Mouse (Mus musculus) hindbrain, postnatal 0 days (tissue): ENCODE measurements around the gene Foxp1. TPM values are rescaled to one million over a fixed set of nuclear protein-coding genes. Genes with fewer than 3 reads are reported as not detected.

Experiments
- ATAC-seq: fragments of 200-750 bp; cut with Nextera tagmentation; 2 replicates; pipeline ENCODE4 v1.8.0; 2017; ENCODE audit warnings: mild to moderate bottlenecking, moderate TSS enrichment, moderate library complexity
- DNase-seq: peaks from one replicate; pipeline ENCODE4 v3.0.0-alpha.2; 2015; ENCODE audit warnings: low spot score
- H3K27ac ChIP-seq: fragments of 300-500 bp; sonication (generic); 2 replicates; pipeline ENCODE4 v1.5.1; 2014; ENCODE audit warnings: mild to moderate bottlenecking
- H3K27me3 ChIP-seq: fragments of 300-500 bp; sonication (generic); 2 replicates; pipeline ENCODE4 v1.6.1; 2014; ENCODE audit warnings: low read length, mixed read lengths; ENCODE audit not compliant: insufficient read depth
- H3K36me3 ChIP-seq: fragments of 300-500 bp; sonication (generic); 2 replicates; pipeline ENCODE4 v1.6.1; 2014; ENCODE audit warnings: low read length, mixed read lengths; ENCODE audit not compliant: insufficient read depth
- H3K4me1 ChIP-seq: fragments of 300-500 bp; sonication (generic); 2 replicates; pipeline ENCODE4 v1.6.1; 2014; ENCODE audit warnings: antibody characterized with exemption, low read length, mixed read lengths; ENCODE audit not compliant: insufficient read depth
- H3K4me2 ChIP-seq: fragments of 300-500 bp; sonication (generic); 2 replicates; pipeline ENCODE4 v1.6.1; 2014; ENCODE audit warnings: low read depth, mild to moderate bottlenecking, low read length, moderate library complexity, mixed read lengths
- H3K4me3 ChIP-seq: fragments of 300-500 bp; sonication (generic); 2 replicates; pipeline ENCODE4 v1.5.1; 2014; ENCODE audit warnings: low read length
- H3K9ac ChIP-seq: fragments of 300-500 bp; sonication (generic); replicated peaks from 2 replicates; pipeline ENCODE4 v1.6.1; 2014; ENCODE audit warnings: mild to moderate bottlenecking, low read length, moderate library complexity, mixed read lengths
- H3K9me3 ChIP-seq: fragments of 300-500 bp; sonication (generic); 2 replicates; pipeline ENCODE4 v1.6.1; 2016; ENCODE audit warnings: low read length, mixed read lengths
- CTCF ChIP-seq: IDR thresholded peaks from 2 replicates; pipeline ENCODE4 v1.5.1; 2016; ENCODE audit warnings: antibody characterized with exemption, control low read depth, low read depth
- WGBS: fragments of 180-500 bp; shearing (Covaris S2); extraction: QIAGEN DNeasy Blood & Tissue Kit; methylation state at CpG from one replicate; pipeline ENCODE4 v1.1.7; 2014; 5-methylcytosine and 5-hydroxymethylcytosine counted together
- polyA plus RNA-seq: library from polyadenylated mRNA; unstranded; fragments of >200 nt; fragmentation: Nextera tagmentation; extraction: Ambion mirVana; gene quantifications from 2 replicates; pipeline ENCODE4 v1.2.1, GENCODE M21; 2015
- total RNA-seq: library from RNA; depleted of rRNA; stranded (reverse); fragments of >200 nt; gene quantifications from 2 replicates; pipeline ENCODE4 v1.2.3, GENCODE M21; 2014

The Foxp1 gene
- total and polyA plus RNA-seq, 2 experiments from 2014 or later = 53.6 to 54.8 TPM

DNA sequence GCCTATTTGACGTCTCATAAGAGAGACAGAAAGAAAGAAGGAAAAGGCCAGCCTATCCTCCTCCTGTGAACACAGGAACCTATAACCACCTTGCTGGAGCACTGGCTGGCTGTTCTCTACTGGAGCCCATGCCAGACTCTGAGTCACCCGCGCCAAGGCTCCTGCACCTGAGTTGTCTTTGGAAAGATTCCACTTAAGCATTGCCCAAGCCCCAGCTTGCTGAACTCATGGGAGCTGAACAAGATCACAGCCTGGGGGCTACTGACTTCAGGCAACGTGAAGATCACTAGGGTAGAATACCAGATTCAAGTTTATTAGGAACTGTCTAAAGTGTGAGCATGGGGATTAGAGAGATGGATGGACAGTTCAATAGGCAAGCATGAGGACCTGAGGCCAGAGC is 437.6 kb downstream of the Foxp1 start:
- no peak for TF ChIP-seq CTCF
- Histone ChIP-seq H3K4me3 (no peak overlapping the region), H3K9me3 (no peaks in the 10 kb centered on the region), H3K27ac (no peak overlapping the region), H3K9ac (no peak overlapping the region), H3K4me2 (no peak overlapping the region), H3K36me3 (no peaks in the 10 kb centered on the region), H3K27me3 (no peaks in the 10 kb centered on the region), H3K4me1 (no peaks in the 10 kb centered on the region)
- no peak for DNase-seq
- no peak for ATAC-seq
- WGBS = 87% methylated on average over 4 of the region's 4 CpGs

- no peak overlapping the region for H3K4me2 ChIP-seq
- H3K27ac ChIP-seq = no peak overlapping the region
- no peaks in the 10 kb centered on the region for H3K9me3 ChIP-seq
- DNase-seq = no peak
- H3K36me3 ChIP-seq = no peaks in the 10 kb centered on the region
- H3K27me3 ChIP-seq = no peaks in the 10 kb centered on the region
- H3K9ac ChIP-seq = no peak overlapping the region
- no peak overlapping the region for H3K4me3 ChIP-seq
- no peak for ATAC-seq
- no peaks in the 10 kb centered on the region for H3K4me1 ChIP-seq
- 64% methylated on average over 5 of the region's 5 CpGs for WGBS
- no peak for TF ChIP-seq CTCF
These were observed 441.3 kb downstream of the Foxp1 start for GRCm38 (mm10) chr6:99081259-99081658.

DNA sequence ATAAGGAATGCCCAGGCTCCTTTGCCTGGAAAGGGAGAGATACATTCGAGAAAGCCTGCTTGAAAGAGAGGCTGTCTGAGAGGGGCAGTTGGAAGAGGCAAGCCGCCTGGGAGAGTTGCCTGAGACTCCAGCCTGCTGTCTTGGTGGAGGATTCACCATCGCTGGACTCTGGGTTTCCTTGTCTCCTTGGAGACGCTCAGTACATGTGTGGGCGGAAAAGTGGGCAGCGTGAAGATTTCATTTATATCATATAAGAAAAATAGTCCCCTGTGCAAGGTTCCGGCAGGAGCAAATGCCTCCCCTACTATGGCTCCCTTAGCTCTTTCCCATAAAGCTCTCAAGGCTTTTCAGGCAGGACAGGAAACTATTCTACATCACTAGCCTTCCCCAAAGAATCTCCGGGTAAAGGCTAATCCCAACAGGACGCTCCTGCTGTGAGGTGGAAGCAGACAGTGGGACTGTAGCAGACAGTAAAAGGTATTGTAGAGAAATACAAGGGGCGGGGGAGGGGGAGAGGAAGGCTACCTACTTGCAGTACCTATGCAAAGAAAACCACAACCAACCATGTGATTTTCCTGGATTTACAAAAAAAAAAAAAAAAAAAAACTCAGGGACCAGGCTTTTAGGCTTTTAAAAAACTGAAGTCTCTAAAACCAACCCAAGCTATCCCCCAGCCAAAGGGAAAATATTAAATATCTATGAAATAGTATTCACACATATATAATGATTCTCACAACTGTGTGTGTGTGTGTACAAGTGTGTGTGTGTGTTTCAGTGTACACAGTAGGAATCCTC is 443.3 kb downstream of the Foxp1 start:
- no peak overlapping the region for H3K27ac ChIP-seq
- H3K36me3 ChIP-seq = no peaks in the 10 kb centered on the region
- H3K27me3 ChIP-seq = no peaks in the 10 kb centered on the region
- H3K4me1 ChIP-seq = no peaks in the 10 kb centered on the region
- 34% methylated on average over 10 of the region's 10 CpGs for WGBS
- no peak for TF ChIP-seq CTCF
- ATAC-seq (no peak), DNase-seq (no peak)
- H3K9ac ChIP-seq = no peak overlapping the region
- H3K4me3 ChIP-seq = no peak overlapping the region
- H3K4me2 ChIP-seq = no peak overlapping the region
- H3K9me3 ChIP-seq = no peaks in the 10 kb centered on the region

DNA sequence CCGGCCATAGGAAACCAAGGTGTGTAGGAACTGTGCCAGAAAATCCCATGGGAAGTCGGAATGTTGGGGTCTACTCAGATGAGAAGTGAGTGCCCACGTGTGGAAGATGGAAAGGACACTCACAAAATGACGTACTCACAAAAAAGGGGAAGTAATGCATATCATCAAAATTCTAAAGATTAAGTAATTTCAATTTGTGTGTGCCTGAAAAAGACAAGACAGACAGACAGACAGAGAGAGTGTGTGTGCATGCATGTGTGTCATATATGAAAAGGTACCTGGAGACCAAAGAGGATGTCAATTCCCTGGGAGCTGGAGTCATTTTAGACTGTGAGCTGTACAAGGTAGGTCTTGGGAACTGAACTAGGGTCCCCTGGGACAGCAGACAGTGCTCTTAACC is 444.4 kb downstream of the Foxp1 start:
- H3K27me3 ChIP-seq = no peaks in the 10 kb centered on the region

GRCm38 (mm10) chr6:99073303-99074271 is 448.9 kb downstream of the Foxp1 start:
- 60% methylated on average over 9 of the region's 9 CpGs for WGBS
- Histone ChIP-seq H3K4me2 (no peak overlapping the region), H3K4me1 (no peaks in the 10 kb centered on the region), H3K27me3 (no peaks in the 10 kb centered on the region), H3K27ac (no peak overlapping the region), H3K36me3 (no peaks in the 10 kb centered on the region), H3K9me3 (no peaks in the 10 kb centered on the region), H3K9ac (no peak overlapping the region), H3K4me3 (no peak overlapping the region)
- DNase-seq (no peak), ATAC-seq (no peak)
- TF ChIP-seq CTCF = no peak

More for the DNA sequence above, 444.4 kb downstream of the Foxp1 start:
- Histone ChIP-seq H3K4me2 (no peak overlapping the region), H3K27ac (no peak overlapping the region), H3K36me3 (no peaks in the 10 kb centered on the region), H3K9me3 (no peaks in the 10 kb centered on the region), H3K4me1 (no peaks in the 10 kb centered on the region), H3K9ac (no peak overlapping the region), H3K4me3 (no peak overlapping the region)
- ATAC-seq = no peak
- no peak for TF ChIP-seq CTCF
- no peak for DNase-seq
- whole genome bisulfite sequencing = 90% methylated on average over 4 of the region's 4 CpGs

DNA sequence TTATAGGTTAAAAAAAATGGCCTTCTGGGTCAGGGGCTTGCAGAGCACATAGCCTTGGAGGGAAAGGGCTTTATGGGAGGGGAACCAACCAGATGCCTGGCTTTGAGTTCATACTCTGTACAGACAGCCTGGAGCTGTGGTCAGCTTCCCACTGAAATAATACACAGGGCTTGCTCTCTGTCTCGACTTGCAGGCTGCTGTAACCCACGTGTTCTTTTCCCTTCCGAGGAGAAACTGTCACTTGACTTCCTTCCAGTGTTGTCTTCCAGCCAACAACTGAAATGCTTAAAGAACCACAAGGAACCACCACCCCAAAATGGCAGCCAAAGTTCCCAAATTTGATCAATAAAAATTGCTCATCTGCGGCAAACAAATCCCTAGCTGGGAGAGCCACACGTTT is 451.8 kb downstream of the Foxp1 start:
- DNase-seq (no peak), ATAC-seq (no peak)
- H3K27me3 ChIP-seq = no peaks in the 10 kb centered on the region
- no peak overlapping the region for H3K27ac ChIP-seq
- no peaks in the 10 kb centered on the region for H3K9me3 ChIP-seq
- 67% methylated on average over 5 of the region's 5 CpGs for WGBS
- H3K36me3 ChIP-seq = no peaks in the 10 kb centered on the region
- no peak overlapping the region for H3K4me3 ChIP-seq
- H3K4me1 ChIP-seq = no peaks in the 10 kb centered on the region
- no peak overlapping the region for H3K9ac ChIP-seq
- H3K4me2 ChIP-seq = no peak overlapping the region
- no peak for TF ChIP-seq CTCF
